Mouse (Mus musculus) right cerebral cortex, postnatal 14 days (tissue): ENCODE measurements around the gene 1500011B03Rik.
"Not testable (repeated sequence)": the region's sequence is repeated elsewhere in the genome, so short reads cannot be mapped to it uniquely, and the experiment has no call there.

Experiments
- DNase-seq: peaks from one replicate; pipeline ENCODE4 v3.0.0; 2022

Gene 1500011B03Rik

DNA sequence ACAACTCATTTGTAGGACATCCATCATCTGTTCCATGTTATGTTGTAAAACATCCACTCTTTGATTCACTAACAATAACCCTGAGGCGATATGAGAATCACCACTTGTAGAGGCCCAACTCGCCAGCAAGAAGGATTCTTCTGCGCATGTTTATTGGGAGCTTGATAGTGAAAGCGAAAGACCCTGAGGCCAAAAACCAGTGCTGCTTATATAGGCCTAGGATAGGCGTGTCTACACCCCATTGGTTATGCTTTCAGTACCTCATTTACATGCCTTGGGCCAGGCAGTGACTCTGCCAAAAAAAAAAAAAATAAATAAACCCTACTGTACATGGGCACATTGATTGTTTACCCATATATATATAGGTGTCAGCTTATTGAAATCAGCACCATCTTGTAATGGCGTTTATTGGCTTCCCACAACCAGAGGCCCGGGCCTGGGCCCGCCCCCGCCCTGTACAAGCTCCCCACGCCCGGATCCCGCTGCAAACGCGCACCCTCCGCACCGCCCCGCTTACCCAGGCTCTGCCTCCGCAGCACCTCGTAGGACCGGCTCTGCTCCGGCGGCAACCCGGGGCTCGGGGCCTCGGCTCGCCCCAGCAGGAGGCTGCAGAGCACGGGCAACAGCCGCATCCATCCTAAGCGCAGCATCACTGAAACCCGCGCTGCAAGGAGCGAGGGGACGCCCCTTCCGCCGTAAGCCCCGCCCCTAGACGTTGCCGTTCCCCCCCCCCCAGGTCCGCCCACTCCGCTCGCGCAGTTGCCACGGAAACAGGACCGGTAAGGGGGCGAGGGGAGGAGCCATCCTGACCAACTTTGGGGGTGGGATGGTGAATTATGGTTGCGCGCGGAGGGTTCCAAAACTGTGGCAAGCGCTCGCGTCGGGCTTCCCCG, at the start of gene 1500011B03Rik:
Gene 1500011B03Rik, minus strand, starts transcription at position 673 of the 893 bp plus-strand sequence.
- peak; percentile 84 for DNase-seq

- no peak for DNase-seq
These were observed 42.0 kb upstream of the 1500011B03Rik start for GRCm38 (mm10) chr5:114865279-114865678.

DNA sequence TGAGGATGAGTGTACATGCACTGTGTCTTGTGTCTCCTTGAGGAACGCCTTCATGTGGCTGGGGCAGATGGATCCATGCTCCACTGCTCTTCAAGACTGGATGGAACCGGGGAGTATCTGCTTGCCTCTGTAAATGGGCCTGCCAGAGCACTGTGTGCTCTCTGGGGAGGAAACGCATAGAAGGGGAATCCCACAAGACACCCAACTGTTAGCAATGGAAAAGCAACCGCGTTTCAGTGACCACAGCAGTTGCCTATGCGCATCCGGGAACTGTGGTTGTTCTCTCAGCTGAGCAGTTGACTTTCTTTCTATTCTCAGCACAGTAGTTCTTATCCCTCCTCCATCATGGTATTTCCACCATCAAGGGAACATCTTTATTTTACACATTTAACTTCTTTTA, 41.5 kb upstream of the 1500011B03Rik start:
- DNase-seq: no peak

GRCm38 (mm10) chr5:114861730-114862129, 38.5 kb upstream of the 1500011B03Rik start:
- no peak for DNase-seq

- peak; percentile 77 for DNase-seq
These were observed 36.0 kb upstream of the 1500011B03Rik start for GRCm38 (mm10) chr5:114859253-114859652.

- DNase-seq: no peak
These were observed 35.3 kb upstream of the 1500011B03Rik start, which contains the start of gene Gm9936 for GRCm38 (mm10) chr5:114858582-114858981. Gene Gm9936, minus strand, starts transcription at chr5:114858682.

DNA sequence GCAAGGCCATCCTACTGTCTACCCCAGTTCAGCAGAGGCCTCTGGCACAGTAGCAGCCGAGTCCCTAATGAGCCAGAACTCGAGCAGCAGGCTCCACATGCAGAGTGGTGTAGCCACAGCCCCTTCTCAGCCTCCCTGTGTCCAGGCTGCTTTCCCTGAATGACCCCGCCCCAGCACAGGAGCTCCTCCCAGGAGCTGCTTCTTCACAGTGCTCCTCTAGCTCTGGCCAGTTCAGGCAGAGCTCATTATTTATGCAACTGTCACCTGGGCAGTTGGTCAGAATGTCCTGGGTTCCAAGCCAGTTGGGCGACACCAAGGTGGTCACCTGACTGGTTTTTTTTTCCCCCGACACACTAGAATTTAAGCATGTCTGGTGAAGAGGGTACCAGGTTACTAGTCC, 30.1 kb upstream of the 1500011B03Rik start, which contains the start of gene 4930519G04Rik:
Gene 4930519G04Rik, plus strand, starts transcription at position 301 of the 400 bp plus-strand sequence.
- not testable (repeated sequence) for DNase-seq

GRCm38 (mm10) chr5:114851565-114852236, 28.4 kb upstream of the 1500011B03Rik start:
- no peak for DNase-seq

DNA sequence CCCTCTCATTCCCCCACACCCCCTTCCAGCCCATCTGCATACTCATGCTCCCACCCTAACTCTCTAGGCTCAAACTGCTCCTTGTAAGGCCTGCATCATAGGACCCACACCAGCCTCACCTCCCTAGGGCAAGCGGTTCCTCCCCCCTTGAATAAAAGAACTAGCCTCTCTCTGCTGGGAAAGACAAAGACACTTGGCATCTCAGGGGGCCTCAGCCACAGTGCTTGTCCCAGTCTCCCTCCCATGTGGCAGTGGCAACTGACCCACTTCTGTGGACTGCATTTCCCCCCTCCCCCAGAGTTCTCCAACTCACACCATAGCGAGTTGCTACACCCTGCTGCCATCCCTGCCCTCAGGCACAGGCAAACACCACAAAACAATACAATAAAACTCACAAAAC, 21.1 kb upstream of the 1500011B03Rik start:
- DNase-seq: not testable (repeated sequence)

DNA sequence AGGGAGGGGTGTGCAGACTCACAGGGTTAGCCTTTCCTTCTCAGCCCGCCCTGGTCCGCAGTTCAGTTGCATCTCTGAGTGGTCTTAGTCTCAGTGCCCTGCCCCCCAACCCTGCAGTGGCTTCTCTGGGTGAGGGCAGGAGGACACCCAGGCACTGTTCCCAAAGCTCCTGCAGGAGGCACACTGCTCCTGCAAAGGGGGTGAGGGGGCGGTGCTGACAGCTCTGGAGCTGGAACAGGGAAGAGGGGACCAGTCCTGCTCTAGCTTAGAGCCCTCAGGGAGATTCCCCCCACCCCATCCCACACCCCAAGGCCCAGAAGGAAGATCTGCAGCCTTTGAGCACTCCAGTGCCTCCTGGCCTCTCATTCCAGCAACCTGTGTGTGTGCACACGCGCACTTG, 19.4 kb upstream of the 1500011B03Rik start:
- no peak for DNase-seq

DNA sequence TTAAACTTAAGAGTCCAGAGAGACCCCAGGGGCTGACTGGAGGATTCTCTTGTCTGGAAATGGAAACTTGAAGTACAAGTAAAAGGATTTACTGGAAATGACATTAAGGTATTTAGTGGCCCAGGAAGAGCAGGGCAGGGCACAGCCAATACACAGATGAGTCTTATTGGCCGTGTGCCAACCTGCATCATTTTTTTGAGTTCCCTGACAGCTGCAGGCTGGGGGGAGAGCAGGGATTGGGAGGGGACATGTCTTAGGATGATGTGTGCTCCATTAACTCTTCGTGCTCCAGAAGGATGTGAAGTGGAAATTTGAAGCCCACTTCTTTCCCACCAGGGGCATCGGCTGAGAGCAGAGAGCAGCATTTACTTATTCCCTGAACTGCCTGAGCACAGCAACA, 18.9 kb upstream of the 1500011B03Rik start:
- DNase-seq: not testable (repeated sequence)

GRCm38 (mm10) chr5:114840481-114840880, 17.2 kb upstream of the 1500011B03Rik start:
- DNase-seq: not testable (repeated sequence)

GRCm38 (mm10) chr5:114836886-114837285, 13.6 kb upstream of the 1500011B03Rik start:
- no peak for DNase-seq

- DNase-seq: no peak
These were observed 6.5 kb upstream of the 1500011B03Rik start for GRCm38 (mm10) chr5:114829740-114830139.

GRCm38 (mm10) chr5:114827427-114827826, 4.2 kb upstream of the 1500011B03Rik start:
- no peak for DNase-seq

- peak; percentile 59 for DNase-seq
These were observed 2.9 kb upstream of the 1500011B03Rik start for GRCm38 (mm10) chr5:114825978-114826691.

GRCm38 (mm10) chr5:114824197-114824596, 929 bp upstream of the 1500011B03Rik start:
- DNase-seq: peak; percentile 47

GRCm38 (mm10) chr5:114818124-114818523, 5.1 kb downstream of the 1500011B03Rik start:
- DNase-seq: no peak

DNA sequence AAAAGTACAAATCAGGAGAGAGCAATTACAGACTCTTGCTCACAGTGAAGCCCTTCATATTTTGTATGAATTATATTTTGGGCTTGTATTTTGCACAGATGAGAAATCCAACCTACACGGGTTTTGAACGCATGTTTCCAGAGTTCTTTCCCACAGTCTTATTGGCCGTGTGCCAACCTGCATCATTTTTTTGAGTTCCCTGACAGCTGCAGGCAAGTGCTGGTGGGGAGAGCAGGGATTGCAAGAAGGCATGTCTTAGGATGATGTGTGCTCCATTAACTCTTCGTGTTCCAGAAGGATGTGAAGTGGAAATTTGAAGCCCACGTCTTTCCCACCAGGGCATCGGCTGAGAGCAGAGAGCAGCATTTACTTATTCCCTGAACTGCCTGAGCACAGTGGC, 6.7 kb downstream of the 1500011B03Rik start:
- DNase-seq: no peak

- peak; percentile 92 for DNase-seq
These were observed 9.6 kb downstream of the 1500011B03Rik start for GRCm38 (mm10) chr5:114813525-114814181.

DNA sequence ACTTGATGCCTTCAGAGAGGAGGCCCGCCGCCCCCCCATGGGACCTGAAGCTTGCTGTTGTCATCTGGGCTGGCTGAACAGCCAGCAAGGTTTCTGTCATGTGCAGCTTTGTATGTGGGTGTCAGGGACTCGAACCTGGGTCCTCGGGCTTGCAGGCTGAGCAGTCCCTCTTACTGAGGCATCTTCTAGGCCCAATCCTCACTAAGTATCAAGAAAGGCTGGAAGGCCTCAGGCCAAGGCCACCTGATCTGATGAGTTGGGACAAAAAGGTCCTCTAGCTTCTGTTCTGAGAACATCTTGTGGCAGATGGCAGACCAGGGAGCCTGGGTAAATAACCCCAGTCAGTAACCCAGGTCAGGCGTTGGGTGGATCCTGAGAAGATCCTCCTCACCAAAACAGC, 13.4 kb downstream of the 1500011B03Rik start:
- no peak for DNase-seq

GRCm38 (mm10) chr5:114809181-114809756, 14.0 kb downstream of the 1500011B03Rik start:
- no peak for DNase-seq
